Mouse (Mus musculus): ENCODE measurements around the gene Zfhx3.

The Zfhx3 gene

DNA sequence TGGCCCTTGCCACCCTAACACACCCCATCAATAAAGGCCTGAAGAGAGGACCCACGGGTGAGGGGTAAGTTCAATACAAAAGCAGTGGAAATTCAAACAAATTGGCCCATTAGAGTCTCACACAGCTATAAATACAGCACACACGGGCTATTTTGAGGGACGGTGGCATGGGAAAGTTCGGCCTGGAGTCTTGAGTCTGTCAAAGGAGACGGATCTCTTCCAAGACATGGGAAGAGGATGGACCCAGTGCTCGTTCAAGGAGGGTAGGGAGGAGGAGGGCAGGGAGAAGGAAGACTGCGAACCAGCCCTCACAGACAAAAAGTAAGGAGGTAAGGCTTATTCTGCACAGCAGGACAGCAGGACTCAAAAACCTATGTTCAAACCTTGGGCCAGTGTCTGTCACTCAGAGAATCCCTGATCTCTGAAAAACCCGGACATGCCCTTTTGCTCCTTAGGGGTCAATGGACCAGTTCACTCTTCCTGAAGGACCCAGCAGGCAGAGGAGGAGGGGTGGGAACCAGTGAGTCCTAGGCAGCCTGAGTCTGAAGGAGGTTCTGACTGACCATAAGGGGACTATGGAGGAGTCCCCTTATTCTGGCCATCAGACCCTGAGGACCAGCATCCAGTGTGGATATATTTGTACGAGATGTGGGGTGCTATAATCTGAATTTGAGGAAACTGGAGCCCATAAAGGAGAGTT, 652.1 kb downstream of the Zfhx3 start:
- DNase-seq (ENCODE audit: low spot score) = no peak

DNA sequence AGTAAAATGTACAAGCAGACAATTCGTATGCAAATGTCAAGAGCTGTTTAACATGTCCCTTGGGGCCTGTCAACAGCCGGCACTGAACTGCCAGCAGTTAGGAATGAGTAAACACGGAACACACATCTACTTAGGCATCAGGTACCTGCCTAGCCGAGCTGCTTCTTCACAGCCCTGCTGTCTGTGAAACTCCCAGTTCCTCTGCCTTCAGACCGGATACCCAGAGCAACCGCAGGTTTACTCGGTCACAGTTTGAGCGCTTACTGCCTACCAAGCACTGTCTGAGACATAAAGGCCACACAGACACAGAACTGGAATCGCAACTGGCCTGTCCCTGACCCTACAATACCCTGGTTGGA, 652.6 kb downstream of the Zfhx3 start:
- no peak for DNase-seq (ENCODE audit: low spot score)

DNA sequence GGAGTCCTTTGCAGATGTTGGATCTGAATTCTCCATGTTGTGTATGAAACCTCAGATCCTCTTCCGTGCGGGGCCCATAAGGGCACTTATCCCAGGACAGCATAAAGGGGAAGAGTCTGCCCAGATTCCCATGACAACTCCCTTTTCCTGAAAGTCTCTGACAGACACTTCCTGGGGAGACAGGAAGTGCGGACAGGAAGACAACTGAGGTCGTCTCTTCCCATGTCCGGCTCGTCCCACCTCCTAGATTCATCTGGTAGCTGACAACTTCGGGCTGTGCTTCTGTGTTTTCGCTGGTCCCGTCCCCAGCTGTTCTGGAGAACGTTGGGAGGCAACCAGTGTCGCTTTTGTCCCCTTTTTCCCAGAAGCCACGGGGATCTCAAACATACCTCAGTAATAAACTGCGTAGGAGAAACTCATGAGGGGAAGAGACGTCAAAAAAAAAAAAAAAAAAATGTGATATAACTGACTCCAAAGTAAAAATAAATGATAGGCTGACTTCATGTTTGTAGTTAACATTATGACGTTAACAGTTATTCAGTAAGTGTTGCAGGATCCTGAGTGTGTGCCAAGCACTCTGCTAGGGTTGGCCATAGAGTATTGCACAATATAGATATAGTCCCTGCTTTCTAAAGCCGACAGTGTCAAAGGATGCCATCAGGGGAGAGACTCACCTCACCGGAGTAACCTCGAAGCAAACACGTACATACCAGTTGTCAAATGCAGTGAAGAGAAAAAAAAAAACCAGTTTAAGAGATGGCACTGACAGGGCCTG, 653.5 kb downstream of the Zfhx3 start:
- peak; percentile 43 for DNase-seq (ENCODE audit: low spot score)

DNA sequence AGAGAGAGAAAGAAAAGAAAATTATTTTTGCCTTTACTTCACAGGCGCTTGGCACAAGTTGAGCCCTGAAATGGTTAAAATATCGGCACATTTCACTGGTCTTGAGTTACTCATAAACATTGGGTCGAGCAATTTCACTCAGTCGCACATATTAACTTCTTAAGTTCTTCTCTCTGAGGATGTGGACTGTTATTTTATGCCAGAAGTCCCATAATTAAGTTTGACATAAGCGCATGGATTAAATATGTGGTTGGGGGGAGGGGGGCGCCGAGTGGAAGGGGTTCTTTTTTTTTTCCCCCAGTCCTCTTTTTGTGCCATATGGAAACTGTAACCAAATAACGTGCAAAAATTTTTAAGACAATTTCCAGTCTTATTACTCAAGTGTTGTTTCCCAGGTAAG, 656.6 kb downstream of the Zfhx3 start:
- DNase-seq (ENCODE audit: low spot score) = no peak

DNA sequence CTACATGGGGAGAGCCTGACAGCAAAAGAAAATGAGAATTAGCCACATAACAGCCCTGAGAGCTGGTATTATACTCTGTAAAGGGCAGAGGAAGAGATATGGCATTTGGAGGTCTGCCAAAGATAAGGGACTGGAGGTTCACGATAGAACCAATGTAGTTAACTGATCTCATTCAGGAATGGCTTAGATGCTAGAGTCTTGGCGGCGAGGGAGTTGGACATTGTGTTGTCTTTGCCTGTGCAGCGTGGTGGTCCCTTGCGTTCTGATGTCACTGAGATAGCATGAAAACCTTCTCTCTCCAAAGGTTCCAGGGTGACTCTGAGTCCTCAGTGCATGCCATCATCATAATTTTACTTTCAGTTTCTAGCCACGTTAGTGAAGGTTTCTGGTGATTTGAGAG, 657.1 kb downstream of the Zfhx3 start:
- no peak for DNase-seq (ENCODE audit: low spot score)

DNA sequence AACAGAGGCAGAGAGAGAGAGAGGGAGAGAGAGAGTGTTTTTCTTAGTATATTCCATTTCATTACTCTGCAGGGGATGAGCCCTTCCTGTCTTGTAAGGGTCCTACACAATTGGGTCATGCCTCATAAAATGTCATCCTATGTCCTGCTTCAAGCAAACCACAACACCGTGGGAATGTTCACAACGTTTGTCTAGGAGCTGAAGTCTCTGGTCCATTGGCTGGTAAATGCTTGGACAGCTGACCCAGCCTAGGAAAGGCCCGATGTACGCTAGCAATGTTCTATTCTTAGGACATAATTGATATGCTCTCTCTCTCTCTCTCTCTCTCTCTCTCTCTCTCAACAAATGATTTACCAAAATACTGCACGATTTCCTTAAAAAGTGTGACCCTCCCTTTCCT, 666.2 kb downstream of the Zfhx3 start:
- DNase-seq (ENCODE audit: low spot score) = no peak

DNA sequence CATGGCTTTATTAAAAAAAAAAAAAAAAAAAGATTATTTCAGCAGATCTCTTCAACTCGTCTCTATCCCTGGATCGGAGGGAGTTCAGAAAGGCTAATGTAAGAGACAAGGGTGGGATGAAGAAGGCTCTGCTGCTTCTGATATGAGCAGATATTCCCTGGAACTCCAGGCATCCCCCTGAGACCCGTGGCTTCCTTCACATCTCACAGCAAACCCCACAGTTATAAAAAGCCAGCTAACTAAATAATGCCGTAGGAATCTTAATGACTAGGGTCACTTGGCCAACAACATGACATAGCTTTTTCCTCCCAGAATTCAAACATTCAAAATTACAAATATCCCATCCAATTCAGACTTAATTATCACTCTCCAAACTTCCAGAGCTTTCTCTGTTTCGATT, 666.7 kb downstream of the Zfhx3 start:
- no peak for DNase-seq (ENCODE audit: low spot score)

DNA sequence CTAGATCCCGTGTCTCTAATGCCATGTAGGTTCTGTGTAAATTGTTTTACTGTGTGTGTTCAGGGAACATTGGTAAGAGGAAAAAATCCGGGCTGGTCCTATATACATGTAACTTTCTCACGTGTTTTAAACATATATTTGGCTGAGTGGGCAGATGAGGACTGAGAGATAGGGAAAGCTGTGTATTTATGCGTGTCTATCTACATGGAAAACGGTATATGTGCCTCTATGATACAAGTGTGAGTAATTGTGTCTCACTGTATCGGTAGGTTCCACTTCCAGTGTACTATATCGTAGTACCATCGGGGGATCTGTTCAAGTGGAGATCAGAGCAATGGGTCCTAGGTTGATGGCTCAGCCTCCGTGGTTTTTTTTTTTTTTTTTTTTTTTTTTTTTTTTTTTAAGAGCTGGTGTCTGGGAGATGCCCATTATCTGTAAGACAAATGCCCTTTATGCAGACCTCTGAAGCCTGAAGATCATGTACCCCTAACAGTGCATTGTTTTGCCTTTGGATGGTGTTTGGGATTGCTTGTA, 668.8 kb downstream of the Zfhx3 start:
- no peak for DNase-seq (ENCODE audit: low spot score)

DNA sequence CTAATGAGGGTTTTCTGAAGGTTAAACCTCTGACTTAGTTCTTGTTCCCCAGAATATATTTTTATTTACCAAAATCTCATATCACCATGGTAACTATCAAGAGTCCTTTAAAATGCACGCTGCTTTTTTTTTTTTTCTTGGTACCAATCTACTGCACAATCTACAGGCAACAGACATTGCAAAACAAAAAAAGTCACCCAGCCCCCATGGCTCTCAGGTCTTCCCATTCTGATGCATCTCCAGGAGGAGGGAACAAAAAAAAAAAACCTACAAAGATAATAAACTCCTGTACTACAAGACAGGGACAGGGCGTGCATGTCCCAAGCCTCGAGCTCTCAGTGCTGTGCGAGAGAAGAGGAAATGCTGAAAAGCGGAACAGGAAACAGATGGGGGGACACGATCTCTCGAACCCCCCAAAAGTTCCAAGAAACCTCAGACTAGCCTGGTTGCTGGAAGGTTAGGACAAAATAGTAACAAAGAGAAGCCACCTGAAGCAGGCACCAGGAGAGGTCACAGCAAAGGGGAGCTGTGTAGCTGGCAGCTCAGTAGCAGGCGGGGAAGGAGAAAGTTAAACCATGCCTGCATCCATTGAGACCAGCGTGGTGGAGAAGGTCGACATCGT, 669.5 kb downstream of the Zfhx3 start:
- no peak for DNase-seq (ENCODE audit: low spot score)

DNA sequence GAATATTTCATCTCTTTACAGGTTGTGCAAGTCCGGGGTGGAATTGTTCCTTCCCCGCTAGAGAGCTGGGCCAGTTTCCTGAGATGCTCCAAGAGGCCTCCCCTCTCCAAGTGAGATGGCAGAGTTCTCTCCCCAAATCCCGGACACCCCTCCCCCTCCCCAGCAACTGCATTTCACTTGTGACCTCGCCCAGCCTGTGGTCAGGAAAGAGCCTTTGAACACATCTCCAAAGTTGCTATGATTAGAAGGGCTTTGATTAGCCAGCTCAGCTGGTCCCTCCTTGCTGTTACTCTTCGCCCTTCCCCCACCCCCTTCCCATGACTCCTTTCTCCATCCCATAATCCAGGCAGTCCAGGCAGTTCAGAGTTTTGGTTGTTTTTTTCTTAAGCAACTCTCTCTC, 670.4 kb downstream of the Zfhx3 start:
- DNase-seq (ENCODE audit: low spot score) = no peak

DNA sequence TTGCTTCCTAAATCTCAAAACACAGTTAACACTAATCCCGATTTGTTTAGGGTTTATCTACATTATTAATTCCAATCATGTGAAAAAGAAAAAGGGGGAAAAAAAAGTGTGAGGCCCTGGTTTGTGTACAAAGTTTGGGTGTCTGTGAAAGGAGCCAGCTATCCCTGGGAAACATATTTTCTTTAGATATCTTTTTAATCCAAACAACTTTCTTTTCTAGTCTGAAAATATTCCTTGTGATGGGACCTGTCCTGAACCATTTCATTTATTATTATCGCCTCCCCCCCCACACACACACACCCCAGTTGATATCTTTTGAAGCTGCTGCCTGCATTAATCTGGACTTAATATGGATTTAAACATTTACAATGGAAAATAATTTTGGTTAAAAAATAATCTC, 670.8 kb downstream of the Zfhx3 start:
- no peak for DNase-seq (ENCODE audit: low spot score)

DNA sequence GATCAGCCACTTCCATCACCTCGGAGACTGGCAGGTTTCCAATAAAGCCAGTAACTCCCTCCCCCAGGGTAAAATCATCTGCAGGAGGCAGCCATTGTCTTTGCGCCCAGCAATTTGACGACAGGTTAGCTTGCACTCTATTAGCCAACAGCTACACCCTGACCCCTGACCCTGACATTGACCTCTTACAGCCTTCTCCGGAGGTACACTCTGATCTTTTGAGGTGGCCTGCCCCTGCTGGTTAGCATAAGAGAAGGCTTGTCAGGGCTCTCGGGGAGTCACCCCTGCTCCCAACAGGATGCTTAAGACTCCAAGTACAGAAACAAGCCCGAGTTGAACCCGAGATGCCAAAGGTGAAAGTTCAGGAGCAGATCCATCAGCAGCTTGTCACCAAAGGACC, 678.9 kb downstream of the Zfhx3 start:
- DNase-seq (ENCODE audit: low spot score) = no peak

DNA sequence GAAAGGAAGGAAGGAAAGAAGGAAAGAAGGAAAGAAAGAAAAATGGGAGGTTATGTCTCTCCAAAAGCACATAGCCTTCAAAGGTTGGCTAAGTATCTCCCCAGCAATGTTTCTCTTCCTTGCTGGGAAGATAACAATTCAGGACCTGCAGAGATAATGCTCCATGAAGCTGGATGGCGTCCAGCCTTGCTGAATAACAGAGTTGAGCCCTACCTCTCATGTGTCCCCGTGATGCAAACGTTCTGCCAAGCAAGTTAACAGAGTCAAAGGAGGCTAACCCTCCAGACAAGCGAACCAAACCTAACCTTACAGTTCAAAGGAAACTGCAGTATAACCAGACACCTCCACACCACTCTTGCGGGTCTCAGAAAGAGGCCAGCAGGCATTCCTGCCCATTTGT, 681.2 kb downstream of the Zfhx3 start:
- DNase-seq (ENCODE audit: low spot score) = no peak

DNA sequence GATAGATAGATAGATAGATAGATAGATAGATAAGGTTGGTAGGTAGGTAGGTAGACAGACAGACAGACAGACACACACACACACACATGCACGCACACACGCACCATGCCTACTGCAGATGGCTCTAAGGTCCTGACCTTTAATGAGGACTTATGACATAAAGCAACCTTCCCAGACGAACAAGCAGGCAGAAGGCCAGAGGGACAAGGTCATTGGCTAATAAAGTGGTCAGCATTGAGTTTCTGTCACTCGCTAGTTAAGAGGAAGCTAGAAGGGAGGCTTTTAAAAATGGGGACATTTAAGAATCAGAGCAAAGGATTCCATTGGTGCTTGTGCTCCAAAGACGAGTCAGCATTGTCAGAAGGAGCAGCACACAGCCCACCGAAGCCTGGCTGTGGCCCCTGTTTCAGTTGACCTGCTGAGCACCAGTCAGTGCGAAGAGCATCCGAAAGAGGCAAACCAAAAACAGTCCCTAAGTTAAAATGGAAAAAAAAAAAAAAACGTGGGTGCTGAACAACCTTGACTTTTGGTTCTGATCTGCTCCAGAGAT, 683.2 kb downstream of the Zfhx3 start:
- DNase-seq (ENCODE audit: low spot score) = no peak

DNA sequence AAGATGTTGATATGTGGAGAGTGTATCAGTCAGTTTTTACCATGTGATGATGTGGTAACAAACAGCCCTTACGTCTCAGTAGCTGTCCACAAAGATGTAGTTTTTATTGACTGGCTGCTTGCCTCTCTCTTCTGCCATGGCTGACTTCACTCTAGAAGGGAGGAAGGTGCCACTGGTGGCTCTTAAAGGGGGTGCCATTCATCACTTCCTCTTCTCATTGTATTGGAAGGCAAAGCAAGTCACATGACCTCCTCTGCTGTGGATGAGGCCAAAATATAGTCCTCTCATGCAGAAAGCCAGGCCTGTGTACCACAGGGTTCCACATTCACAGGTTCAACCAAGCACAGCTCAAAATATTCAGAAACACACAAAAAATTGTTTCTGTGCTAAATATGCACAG, 688.6 kb downstream of the Zfhx3 start:
- no peak for DNase-seq (ENCODE audit: low spot score)

DNA sequence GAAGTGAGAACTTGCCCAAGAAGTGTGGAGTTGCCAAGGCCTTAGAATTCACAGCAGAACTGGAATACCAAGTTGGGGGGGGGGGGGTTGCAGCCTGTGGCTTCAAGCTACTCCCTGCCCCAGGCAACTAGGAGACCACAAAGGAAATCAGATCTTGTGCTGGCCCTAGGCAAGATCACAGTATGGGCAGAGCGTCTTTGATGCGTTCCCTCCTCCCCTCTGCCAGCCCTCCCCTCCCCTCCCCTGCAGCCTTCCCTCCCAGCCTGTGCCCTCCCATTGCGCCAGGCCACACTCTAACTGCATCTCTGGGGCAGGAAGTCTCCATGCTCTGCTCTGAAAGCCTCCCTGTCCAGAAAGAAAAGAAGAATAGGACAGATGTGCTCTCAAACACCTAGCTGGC, 691.8 kb downstream of the Zfhx3 start:
- DNase-seq (ENCODE audit: low spot score) = no peak

DNA sequence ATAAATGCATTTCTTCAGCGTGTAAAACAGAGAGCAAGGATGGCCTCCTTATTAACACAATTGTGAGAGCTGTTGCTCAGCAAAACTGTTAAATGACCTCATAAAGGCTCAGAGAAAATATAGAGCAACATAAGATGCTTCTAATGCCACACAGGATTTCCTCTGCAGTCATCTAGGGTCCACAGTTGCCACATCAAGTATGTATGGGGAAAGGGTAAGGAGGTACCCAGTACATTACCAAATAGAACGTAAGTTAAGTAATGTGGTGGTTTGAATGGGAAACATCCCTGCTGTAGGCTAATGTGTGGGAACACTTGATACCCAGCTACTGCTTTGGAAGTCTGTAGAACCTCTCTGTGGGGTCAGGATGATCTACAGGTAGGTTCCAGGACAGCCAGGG, 695.4 kb downstream of the Zfhx3 start:
- no peak for DNase-seq (ENCODE audit: low spot score)

DNA sequence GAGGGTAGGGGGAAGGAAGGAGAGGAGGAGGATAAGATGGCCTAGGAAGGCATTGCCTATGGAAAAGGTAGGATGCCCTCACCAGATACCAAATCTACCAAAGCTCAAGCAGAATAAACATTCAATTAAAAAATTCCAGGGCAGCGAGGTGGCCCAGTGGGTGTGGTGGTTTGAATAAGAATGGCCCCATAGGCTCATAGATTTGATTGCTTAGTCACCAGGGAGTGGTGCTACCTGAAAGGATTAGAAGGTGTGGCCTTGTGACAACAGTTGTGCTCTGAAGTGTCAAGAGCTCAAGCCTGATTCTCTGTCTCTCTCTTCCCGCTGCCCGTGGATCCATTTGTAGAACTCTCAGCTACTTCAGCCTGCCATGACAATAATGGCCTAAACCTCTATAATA, 703.2 kb downstream of the Zfhx3 start:
- no peak for DNase-seq (ENCODE audit: low spot score)

DNA sequence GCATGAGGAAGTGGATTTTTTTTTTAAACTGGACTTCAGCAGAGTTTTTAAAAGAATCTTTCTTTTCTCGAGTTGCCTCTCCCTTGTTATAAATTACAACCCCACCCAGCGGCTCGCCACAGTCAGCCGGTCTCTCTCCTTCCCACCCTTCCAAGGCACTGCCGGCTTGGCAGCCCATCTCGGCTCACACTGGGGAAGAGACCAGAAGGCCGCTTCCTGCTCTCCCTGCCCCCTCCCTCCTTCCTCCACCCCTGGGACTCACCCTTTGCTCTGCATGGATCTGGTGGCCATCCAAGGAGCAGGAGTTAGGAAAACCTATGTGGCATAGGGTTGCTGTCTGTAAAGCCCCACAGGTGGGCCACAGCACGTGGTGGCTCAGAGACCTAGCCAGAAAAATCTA, 705.1 kb downstream of the Zfhx3 start:
- DNase-seq (ENCODE audit: low spot score) = peak; percentile 69

DNA sequence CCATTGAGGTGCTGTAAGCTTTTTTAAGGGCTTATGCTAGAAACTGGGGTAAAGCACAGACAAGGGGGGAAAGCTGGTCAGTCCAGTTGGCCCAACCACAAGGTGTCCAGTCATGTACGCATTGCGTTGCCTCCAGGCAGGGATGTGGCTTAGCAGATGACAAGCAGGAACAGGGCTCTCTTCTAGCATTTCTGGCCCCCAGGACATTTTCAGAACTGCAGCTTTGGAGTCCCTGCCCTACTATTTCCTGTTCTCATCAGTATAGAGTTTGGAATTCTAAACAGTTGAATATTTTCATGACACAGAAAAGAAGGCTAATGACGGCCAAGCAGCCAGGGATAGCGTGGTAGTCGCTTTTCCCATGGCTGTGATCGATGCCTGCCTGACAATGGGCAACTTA, 706.5 kb downstream of the Zfhx3 start:
- no peak for DNase-seq (ENCODE audit: low spot score)

DNA sequence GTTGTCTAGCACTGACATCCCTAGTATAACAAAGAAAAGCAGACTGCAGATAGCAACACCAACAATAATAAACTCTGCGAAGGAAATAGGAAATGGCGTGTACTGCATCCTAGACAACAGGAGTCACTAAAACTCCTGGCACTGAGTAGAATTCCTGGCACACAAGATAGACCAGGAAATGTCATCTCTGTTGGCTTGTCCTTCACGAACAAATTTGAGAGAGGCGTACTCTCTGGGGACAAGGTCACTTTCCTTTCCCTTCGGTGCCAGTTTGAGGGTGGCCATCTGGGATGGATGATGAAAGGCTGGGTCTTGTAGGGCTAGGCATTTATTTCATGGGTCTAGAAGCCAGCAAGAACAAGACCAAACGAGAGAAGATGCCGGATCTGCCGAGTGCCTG, 708.4 kb downstream of the Zfhx3 start:
- peak; percentile 43 for DNase-seq (ENCODE audit: low spot score)

DNA sequence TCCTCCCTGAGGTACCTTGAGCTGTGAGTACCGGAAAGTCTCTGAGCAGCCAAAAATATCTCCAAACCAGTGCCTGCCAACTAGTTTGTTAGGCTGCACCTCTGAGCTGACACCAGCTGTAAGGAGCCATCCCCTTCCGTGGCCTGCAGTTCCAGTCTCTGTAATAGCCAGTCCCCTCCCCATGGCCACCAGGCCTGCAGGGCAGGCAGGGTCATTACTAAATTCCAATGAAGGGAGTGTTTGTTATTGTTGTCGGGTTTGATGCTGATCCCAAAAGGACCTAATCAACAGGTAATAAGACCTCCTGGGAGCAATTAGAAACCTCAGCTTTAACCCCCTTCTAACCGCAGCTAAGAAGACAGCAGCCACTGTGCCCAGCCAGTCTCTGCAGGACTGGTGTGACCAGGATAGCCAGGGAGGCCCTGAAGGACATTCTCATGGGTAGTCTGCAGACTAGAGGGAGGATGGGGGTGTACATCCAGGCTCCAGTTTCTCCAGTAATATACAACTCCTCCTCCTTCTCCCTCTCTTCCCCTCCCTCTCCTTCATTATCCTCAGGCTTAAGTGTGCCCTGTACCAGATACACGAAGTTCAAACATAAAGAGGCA, 719.1 kb downstream of the Zfhx3 start:
- no peak for DNase-seq (ENCODE audit: low spot score)

DNA sequence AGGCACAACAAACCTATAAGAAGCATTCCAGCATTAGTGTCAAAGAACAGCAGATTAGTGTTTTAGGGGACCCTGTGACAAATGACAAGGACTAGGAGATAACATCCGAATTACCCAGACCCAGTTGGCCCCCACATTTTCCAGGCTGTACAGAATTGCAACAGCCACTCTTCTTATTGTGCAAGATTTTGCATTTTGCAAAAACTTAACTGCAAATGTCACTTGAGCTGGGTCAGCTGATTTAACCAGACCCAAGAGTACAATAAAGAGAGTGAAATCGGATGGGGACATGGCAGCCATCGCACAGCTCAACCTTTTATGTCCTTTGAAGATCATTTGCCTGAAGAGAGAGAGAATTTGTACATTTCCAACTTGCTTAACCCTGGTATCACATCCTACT, 720.3 kb downstream of the Zfhx3 start:
- peak; percentile 37 for DNase-seq (ENCODE audit: low spot score)

Measured in lung, postnatal 25 days (tissue).